Mouse (Mus musculus) C2C12 (cell line): ENCODE data around the gene Hist1h1c.

Source experiments
- CTCF ChIP-seq: IDR thresholded peaks from one replicate; pipeline ENCODE4 v1.5.1; 2011; ENCODE audit not compliant: control insufficient read depth, insufficient read depth, insufficient read length
- MAX ChIP-seq: IDR thresholded peaks from one replicate; pipeline ENCODE4 v1.6.1; 2011; ENCODE audit warnings: mild to moderate bottlenecking, control low read depth
- MYOD1 ChIP-seq: IDR thresholded peaks from one replicate; pipeline ENCODE4 v1.6.1; 2011; ENCODE audit warnings: low read depth; ENCODE audit not compliant: control insufficient read depth, insufficient read length
- USF1 ChIP-seq: IDR thresholded peaks from one replicate; pipeline ENCODE4 v1.6.1; 2011; ENCODE audit warnings: low read depth, mild to moderate bottlenecking, control low read depth, moderate library complexity

DNA sequence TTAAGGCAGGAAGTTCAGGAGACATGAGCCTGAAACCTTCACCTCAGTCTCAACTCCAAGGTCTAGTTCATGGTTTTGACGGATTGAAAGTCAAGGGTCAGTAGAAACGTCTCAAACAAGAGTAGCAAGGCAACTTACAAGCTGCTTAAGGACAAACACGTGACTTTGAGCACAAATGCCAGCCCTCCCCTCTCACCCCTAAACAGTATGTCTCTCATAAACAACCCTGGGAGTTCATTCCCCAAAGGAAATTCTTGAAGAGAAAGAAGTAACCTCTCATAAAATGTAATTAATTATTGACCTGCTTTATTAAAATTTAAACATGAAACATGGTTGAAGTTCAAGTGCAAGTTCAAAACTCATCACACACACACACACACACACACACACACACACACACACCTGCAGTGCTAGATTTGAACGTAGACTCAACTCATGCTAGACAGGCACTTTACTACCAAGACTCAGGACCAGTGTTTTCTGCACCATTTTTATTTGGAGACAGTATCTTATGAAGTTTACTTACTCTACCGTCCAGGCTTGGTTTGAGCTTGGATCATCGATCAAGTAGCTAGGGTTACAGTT is 44.7 kb upstream of the Hist1h1c start:
- no peak for TF ChIP-seq MYOD1
- TF ChIP-seq USF1, result no peak
- TF ChIP-seq MAX, result no peak
- no peak for TF ChIP-seq CTCF
